Mouse (Mus musculus): ENCODE data around the gene 6820408C15Rik.

The 6820408C15Rik gene

GRCm38 (mm10) chr2:152398691-152399090, 16.7 kb upstream of the 6820408C15Rik start:
- Histone ChIP-seq H3K4me3 (replicated peaks; ENCODE audit: low read length) (peak overlapping the region; percentile 91), H3K27me3 (ENCODE audit: insufficient read depth, low read length) (no peaks in the 10 kb centered on the region), H3K9me3 (ENCODE audit: low read length) (no peaks in the 10 kb centered on the region), H3K4me1 (replicated peaks; ENCODE audit: low read depth, low read length) (peaks cover 64% of the 10 kb centered on the region), H3K36me3 (ENCODE audit: insufficient read depth, low read length) (peaks cover 22% of the 10 kb centered on the region)
- TF ChIP-seq POU5F1 (IDR thresholded peaks at IDR 0.05; ENCODE audit: borderline replicate concordance, low read length) = no peak
- no peak for TF ChIP-seq NANOG (IDR thresholded peaks at IDR 0.05; ENCODE audit: borderline replicate concordance, low read length)
- no peak for TF ChIP-seq CTCF (conservative IDR thresholded peaks at IDR 0.05; ENCODE audit: low read length)

GRCm38 (mm10) chr2:152399122-152399542, 16.3 kb upstream of the 6820408C15Rik start:
- H3K27me3 ChIP-seq (ENCODE audit: insufficient read depth, low read length) = no peaks in the 10 kb centered on the region
- peak overlapping the region; percentile 91 for H3K4me3 ChIP-seq (replicated peaks; ENCODE audit: low read length)

GRCm38 (mm10) chr2:152406126-152406525, 9.3 kb upstream of the 6820408C15Rik start:
- H3K36me3 ChIP-seq (ENCODE audit: insufficient read depth, low read length) = no peaks in the 10 kb centered on the region
- H3K9me3 ChIP-seq (ENCODE audit: low read length) = no peaks in the 10 kb centered on the region
- H3K27me3 ChIP-seq (ENCODE audit: insufficient read depth, low read length) = no peaks in the 10 kb centered on the region
- H3K4me3 ChIP-seq (replicated peaks; ENCODE audit: low read length) = peak overlapping the region; percentile 57
- TF ChIP-seq CTCF (conservative IDR thresholded peaks at IDR 0.05; ENCODE audit: low read length) (no peak), POU5F1 (IDR thresholded peaks at IDR 0.05; ENCODE audit: borderline replicate concordance, low read length) (no peak), NANOG (IDR thresholded peaks at IDR 0.05; ENCODE audit: borderline replicate concordance, low read length) (no peak)
- H3K4me1 ChIP-seq (replicated peaks; ENCODE audit: low read depth, low read length) = peaks cover 67% of the 10 kb centered on the region

More at GRCm38 (mm10) chr2:152399122-152399542, 16.3 kb upstream of the 6820408C15Rik start:
- Histone ChIP-seq H3K9me3 (ENCODE audit: low read length) (no peaks in the 10 kb centered on the region), H3K36me3 (ENCODE audit: insufficient read depth, low read length) (peaks cover 18% of the 10 kb centered on the region), H3K4me1 (replicated peaks; ENCODE audit: low read depth, low read length) (peaks cover 64% of the 10 kb centered on the region)
- TF ChIP-seq POU5F1 (IDR thresholded peaks at IDR 0.05; ENCODE audit: borderline replicate concordance, low read length) (no peak), NANOG (IDR thresholded peaks at IDR 0.05; ENCODE audit: borderline replicate concordance, low read length) (no peak), CTCF (conservative IDR thresholded peaks at IDR 0.05; ENCODE audit: low read length) (no peak)

DNA sequence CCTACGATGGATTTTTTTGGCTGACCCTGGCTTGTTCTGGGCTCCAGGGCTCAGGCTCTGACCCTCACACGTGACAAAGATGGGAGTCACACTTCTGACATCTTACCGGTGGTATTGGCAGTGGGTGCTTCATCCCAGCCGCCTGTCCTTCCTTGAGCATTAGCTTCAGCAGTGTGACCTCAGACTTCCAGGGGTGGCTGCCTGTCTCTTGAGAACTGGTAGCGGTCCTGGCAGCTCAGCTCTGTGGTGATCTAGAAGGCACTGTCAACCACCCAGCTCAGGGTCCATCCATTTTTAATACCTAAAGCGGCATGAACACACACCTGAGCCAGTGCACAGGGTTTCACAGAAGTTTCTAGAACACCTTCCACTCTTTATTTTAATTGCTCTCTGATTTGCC, 5.6 kb upstream of the 6820408C15Rik start:
- H3K36me3 ChIP-seq (ENCODE audit: insufficient read depth, low read length) = peaks cover 13% of the 10 kb centered on the region
- TF ChIP-seq POU5F1 (IDR thresholded peaks at IDR 0.05; ENCODE audit: borderline replicate concordance, low read length) (no peak), NANOG (IDR thresholded peaks at IDR 0.05; ENCODE audit: borderline replicate concordance, low read length) (no peak), CTCF (conservative IDR thresholded peaks at IDR 0.05; ENCODE audit: low read length) (no peak)
- no peaks in the 10 kb centered on the region for H3K27me3 ChIP-seq (ENCODE audit: insufficient read depth, low read length)
- H3K4me3 ChIP-seq (replicated peaks; ENCODE audit: low read length) = peak overlapping the region; percentile 92
- H3K4me1 ChIP-seq (replicated peaks; ENCODE audit: low read depth, low read length) = peaks cover 60% of the 10 kb centered on the region
- no peaks in the 10 kb centered on the region for H3K9me3 ChIP-seq (ENCODE audit: low read length)

GRCm38 (mm10) chr2:152410971-152411371, 4.4 kb upstream of the 6820408C15Rik start:
- Histone ChIP-seq H3K27me3 (ENCODE audit: insufficient read depth, low read length) (no peaks in the 10 kb centered on the region), H3K9me3 (ENCODE audit: low read length) (peaks cover 8% of the 10 kb centered on the region), H3K4me3 (replicated peaks; ENCODE audit: low read length) (peak overlapping the region; percentile 92), H3K36me3 (ENCODE audit: insufficient read depth, low read length) (peaks cover 13% of the 10 kb centered on the region), H3K4me1 (replicated peaks; ENCODE audit: low read depth, low read length) (peaks cover 55% of the 10 kb centered on the region)
- TF ChIP-seq POU5F1 (IDR thresholded peaks at IDR 0.05; ENCODE audit: borderline replicate concordance, low read length) = no peak
- TF ChIP-seq NANOG (IDR thresholded peaks at IDR 0.05; ENCODE audit: borderline replicate concordance, low read length) = no peak
- TF ChIP-seq CTCF (conservative IDR thresholded peaks at IDR 0.05; ENCODE audit: low read length) = no peak

- peaks cover 13% of the 10 kb centered on the region for H3K36me3 ChIP-seq (ENCODE audit: insufficient read depth, low read length)
- no peak for TF ChIP-seq POU5F1 (IDR thresholded peaks at IDR 0.05; ENCODE audit: borderline replicate concordance, low read length)
- no peak for TF ChIP-seq CTCF (conservative IDR thresholded peaks at IDR 0.05; ENCODE audit: low read length)
- TF ChIP-seq NANOG (IDR thresholded peaks at IDR 0.05; ENCODE audit: borderline replicate concordance, low read length) = no peak
Measured at GRCm38 (mm10) chr2:152411471-152411870, 3.9 kb upstream of the 6820408C15Rik start.

GRCm38 (mm10) chr2:152412526-152413157, 2.7 kb upstream of the 6820408C15Rik start:
- H3K36me3 ChIP-seq (ENCODE audit: insufficient read depth, low read length) = peaks cover 13% of the 10 kb centered on the region
- H3K4me3 ChIP-seq (replicated peaks; ENCODE audit: low read length) = peak overlapping the region; percentile 92
- no peaks in the 10 kb centered on the region for H3K27me3 ChIP-seq (ENCODE audit: insufficient read depth, low read length)
- TF ChIP-seq CTCF (conservative IDR thresholded peaks at IDR 0.05; ENCODE audit: low read length) = no peak
- TF ChIP-seq NANOG (IDR thresholded peaks at IDR 0.05; ENCODE audit: borderline replicate concordance, low read length) = no peak
- no peak for TF ChIP-seq POU5F1 (IDR thresholded peaks at IDR 0.05; ENCODE audit: borderline replicate concordance, low read length)
- peaks cover 20% of the 10 kb centered on the region for H3K9me3 ChIP-seq (ENCODE audit: low read length)
- peaks cover 45% of the 10 kb centered on the region for H3K4me1 ChIP-seq (replicated peaks; ENCODE audit: low read depth, low read length)

More at GRCm38 (mm10) chr2:152411471-152411870, 3.9 kb upstream of the 6820408C15Rik start:
- Histone ChIP-seq H3K4me3 (replicated peaks; ENCODE audit: low read length) (peak overlapping the region; percentile 92), H3K27me3 (ENCODE audit: insufficient read depth, low read length) (no peaks in the 10 kb centered on the region), H3K9me3 (ENCODE audit: low read length) (peaks cover 13% of the 10 kb centered on the region), H3K4me1 (replicated peaks; ENCODE audit: low read depth, low read length) (peaks cover 52% of the 10 kb centered on the region)

DNA sequence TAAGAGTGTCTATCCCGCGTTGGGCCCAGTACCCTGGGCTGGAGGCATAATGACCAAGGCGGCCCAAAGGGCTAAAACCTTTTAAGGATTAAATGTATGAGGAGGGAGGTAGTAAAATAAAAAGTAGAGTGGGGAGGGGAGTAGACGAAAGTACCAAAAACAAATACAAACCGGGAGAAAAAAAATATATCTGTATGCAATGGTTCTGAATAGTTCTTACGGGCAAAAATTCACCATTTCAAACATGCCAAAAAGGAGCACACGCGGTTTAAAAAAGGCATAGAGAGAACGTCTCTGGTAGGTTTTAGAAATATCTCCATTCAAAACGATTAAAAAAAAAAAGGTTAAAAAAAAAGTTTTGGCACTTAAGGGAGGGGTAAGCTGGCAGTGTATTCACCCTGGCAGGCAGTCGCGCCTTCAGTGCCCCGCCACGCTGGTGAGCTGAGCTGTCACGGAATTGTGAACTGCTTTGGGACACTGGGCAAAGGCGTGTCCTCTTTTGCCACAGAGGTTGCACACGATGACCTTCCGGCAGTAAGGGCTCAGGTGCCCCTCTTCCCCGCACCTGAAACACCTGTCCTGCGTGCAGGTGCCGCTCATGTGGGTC, 2.1 kb upstream of the 6820408C15Rik start:
- peaks cover 20% of the 10 kb centered on the region for H3K9me3 ChIP-seq (ENCODE audit: low read length)
- H3K4me3 ChIP-seq (replicated peaks; ENCODE audit: low read length) = peak overlapping the region; percentile 92
- no peak for TF ChIP-seq CTCF (conservative IDR thresholded peaks at IDR 0.05; ENCODE audit: low read length)
- TF ChIP-seq NANOG (IDR thresholded peaks at IDR 0.05; ENCODE audit: borderline replicate concordance, low read length) = no peak
- no peak for TF ChIP-seq POU5F1 (IDR thresholded peaks at IDR 0.05; ENCODE audit: borderline replicate concordance, low read length)
- H3K36me3 ChIP-seq (ENCODE audit: insufficient read depth, low read length) = peaks cover 13% of the 10 kb centered on the region
- no peaks in the 10 kb centered on the region for H3K27me3 ChIP-seq (ENCODE audit: insufficient read depth, low read length)
- H3K4me1 ChIP-seq (replicated peaks; ENCODE audit: low read depth, low read length) = peaks cover 45% of the 10 kb centered on the region
